Mouse (Mus musculus): Measurements from ENCODE around the gene Eif4e2.

Eif4e2 gene

DNA sequence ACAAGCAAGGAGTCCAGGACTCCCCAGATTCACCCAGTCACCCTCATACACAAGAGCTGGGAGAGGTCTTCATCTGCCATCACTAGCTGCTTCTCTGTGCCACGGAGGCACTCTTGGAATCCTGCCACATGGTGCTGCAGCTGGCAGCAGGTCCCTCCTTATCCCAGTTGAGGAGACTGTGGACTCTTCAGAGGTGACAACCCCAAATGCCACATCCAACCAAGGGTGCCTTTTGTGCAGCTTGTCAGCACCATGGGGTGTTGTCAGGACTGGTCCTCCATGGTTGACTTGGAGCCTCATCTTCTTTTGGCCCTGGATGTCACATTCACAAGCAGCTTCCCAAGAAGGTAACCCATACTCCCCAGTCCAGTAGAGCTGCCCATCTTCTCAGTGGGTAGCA lies 11.9 kb upstream of the Eif4e2 start:
- no peak for DNase-seq (ENCODE audit: low spot score in 2 of 2)

DNA sequence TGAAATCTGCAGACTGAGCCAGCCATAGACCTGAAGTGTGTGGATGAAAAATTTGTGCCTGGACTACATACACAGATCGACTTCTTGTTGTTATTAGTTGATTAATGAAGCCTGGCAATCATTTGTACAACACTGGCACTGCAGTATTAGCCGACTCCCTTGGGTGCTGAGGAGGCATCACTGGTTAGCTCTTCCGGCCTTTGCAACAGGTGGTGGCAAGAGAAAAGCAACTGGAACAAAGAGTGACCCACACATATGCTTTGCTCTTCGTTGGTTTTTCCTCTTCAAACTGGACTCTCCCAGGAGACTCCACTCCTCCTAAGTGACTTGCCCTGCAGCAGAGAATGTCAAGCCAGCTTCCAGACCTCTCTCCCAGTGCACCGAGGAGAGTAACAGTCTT lies 9.9 kb upstream of the Eif4e2 start:
- no peak for DNase-seq (ENCODE audit: low spot score in 2 of 2)

DNA sequence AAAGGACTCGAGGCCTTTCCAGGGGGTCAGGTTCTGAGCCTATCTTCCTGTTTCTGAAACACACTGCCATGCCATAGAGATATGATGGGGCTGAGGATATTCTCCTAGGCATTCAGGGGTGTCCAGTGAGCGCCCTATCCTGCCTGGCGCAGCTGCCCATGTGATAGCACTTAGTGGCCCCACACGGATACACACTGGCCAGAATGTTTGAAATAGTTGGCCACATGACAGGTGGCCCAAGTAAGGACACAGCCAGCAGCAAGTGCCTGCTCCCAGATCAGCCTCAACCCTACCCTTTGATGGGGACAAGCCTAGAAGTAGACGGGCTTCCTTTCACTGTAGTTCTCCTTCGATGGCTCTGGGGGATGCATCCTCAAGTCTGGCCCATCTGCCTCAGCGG lies 9.2 kb upstream of the Eif4e2 start, which contains the start of gene Chrng:
Chrng (plus strand) TSS at position 193 of the 400 bp plus-strand sequence.
- DNase-seq (ENCODE audit: low spot score in 2 of 2), result no peak

DNA sequence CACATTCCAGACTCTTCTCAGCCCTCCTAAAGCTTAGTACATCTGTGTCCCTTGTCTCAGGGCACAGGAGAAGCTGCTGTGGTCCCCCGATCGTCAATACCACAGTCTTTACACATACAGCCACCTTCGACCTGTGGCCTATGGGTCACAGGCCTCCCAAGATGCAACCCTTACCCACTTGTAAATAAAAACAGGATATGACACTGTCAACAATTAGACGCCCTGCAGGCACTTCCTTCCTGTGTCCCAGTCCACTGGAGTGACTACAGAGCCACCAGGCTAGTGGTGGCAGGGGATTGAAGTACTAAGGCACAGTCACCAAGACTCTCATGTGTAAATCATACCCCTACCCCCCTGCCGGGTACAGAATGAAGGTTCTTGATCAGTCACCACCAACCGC lies 8.7 kb upstream of the Eif4e2 start:
- DNase-seq (ENCODE audit: low spot score in 2 of 2), result no peak

DNA sequence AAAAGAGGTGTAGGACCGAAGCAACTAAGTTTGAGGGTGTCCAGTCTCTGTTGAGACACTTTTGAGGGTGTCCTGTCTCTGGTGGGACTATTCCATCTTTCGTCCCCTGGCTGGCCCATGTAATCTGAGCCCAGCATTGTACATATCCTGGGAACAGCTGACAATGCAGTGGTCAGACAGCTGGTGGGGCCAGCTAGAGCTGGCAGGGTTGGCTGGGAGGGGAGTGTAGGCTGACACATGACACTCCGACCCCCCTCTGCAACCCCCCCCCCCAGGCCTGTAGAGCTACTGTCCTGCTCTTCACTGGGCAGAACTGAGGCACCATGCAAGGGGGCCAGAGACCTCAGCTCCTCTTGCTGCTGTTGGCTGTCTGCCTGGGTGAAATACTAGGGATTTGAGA lies 8.2 kb upstream of the Eif4e2 start:
- DNase-seq (ENCODE audit: low spot score in 2 of 2), result no peak

DNA sequence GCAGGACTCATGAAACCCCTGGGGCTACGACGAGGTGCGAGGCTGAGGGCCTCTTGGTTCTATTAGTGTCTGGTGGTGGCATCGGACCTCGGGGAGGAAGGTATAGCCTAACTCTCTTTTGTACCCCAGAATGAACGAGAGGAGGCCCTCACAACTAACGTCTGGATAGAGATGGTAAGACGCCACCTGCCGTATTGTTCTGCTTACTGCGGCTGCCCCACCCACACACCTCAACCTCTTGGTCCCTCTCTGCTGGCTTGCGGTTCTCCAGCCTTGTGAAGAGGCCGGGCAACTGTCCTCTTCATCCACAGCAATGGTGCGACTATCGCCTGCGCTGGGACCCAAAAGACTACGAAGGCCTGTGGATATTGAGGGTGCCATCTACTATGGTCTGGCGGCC lies 7.4 kb upstream of the Eif4e2 start:
- DNase-seq (ENCODE audit: low spot score in 2 of 2), result no peak

DNA sequence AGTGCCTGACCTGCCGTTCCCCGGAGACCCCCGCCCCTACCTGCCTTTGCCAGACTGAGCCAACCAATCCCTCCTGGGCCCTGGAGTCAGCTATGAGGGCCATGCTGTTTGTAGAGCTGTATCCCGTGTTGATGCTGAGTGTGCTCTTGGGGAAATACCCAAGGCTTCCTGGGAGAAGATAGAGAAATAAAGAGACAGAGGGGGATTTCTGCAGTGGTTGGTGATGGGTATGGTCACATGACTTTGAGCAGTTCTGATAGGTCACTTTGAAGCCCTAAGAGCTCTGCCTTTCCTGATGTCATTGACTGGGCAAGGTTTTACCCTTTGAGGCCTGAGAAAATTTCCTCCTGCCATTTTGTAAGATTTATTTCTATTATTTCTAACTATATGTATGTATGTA lies 2.3 kb upstream of the Eif4e2 start:
- no peak for DNase-seq (ENCODE audit: low spot score in 2 of 2)

DNA sequence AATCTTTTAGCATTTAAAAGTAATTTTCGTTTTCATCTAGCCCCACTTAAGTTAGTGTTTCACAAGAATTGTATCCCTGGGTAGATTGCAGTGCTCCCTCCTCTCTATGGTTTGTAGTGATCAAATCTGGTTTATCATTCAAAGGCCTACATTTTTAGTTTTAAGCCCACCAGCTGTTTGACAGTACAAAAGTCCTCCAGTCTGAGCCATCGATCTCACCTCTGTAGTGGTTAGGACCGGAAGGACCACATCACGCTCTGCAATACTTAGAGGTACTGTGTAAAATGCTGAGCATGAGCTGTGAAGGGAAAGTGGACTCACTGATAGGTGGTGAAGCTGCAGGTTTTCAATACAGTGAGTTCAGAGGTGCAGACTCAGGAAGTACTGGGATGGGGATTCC lies 1.0 kb downstream of the Eif4e2 start:
- DNase-seq (ENCODE audit: low spot score in 2 of 2), result no peak

DNA sequence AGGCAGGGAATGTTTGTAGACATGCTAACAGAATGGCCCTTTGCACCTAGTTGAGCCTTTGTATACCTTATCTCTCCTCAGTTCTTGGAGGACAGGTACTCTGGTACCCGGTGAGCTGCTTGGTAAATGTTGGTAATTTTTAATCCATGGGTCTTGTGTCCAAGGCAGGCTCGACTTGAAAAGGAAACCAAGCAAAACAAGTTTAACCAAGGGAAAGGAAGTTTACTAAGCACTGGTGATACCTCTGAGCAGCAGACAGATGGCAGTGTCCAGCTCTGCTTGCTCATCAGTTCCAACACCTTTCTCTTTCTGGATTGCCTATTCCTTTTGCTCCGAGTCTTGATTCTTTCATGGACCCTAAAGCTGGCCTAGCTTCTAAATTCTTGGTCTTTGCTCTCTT lies 4.2 kb downstream of the Eif4e2 start:
- DNase-seq (ENCODE audit: low spot score in 2 of 2), result no peak

DNA sequence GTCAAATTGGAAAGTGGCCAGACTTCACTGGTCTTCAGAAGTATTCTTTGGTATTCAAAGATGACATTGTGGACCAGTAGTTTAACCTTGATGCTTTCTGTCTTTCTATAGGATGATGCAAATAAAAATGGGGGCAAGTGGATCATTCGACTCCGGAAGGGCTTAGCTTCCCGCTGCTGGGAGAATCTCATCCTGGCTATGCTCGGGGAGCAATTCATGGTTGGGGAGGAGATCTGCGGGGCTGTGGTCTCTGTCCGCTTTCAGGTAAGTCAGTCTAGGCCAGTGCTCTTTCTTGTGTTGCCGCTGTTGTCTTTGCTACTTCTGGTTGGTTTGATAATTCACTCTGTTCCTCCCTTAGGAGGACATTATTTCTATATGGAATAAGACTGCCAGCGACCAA lies 12.0 kb downstream of the Eif4e2 start:
- DNase-seq (ENCODE audit: low spot score in 2 of 2), result no peak

DNA sequence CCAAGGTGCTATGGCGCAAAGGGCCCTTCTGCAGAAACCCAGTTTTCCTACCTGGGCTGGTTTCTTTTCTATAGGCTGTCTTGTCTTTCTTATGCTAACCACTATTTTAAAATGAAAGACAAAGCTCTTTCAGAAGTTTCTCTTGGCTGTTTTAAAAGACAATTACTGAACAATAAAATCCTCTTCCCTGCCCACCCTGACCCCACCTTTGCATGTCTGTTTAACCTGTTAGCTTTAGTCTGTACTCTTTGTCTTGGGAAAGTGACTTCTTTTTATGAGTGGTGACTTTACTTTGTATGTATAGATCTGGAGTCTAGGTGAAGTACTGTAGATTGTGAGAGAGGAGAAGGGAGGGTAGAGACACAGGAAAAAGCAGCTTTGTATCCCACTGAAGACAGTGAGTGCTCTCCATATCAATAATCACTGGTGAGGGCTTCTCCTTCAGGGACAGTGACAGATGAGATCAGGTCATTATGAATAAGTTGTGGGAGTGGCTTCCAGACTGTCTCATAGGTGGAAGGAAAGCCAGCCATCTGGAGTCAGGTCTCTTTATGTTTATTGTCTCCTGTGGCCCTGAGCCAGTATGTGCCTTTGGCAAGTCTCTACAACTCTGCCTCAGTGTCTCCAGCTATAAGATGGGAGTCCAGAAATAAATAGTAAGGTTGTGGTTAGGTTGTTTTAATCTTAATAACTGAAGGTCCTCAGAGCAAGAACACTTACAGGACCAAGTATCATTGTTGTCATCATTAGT lies 12.9 kb downstream of the Eif4e2 start:
- DNase-seq (ENCODE audit: low spot score in 2 of 2), result no peak

DNA sequence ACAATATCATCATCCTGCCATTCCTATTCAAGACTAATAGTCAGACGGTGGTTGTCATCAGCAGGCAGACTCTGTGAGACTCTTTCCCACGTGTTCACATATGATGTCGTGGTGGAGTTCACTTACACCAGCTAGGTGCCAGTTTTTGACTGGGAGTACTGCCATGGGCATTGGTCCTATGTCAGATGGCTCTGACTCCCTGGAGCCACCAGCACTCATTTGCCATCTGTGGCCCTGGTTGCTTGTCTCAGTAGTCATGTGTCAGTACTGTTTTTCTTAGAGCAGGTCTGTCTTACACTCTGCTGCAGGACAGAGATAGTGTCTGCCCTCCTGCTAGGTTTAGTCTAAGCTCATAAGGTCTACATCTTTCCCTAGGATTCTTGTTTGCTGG lies 13.4 kb downstream of the Eif4e2 start:
- DNase-seq (ENCODE audit: low spot score in 2 of 2), result no peak

DNA sequence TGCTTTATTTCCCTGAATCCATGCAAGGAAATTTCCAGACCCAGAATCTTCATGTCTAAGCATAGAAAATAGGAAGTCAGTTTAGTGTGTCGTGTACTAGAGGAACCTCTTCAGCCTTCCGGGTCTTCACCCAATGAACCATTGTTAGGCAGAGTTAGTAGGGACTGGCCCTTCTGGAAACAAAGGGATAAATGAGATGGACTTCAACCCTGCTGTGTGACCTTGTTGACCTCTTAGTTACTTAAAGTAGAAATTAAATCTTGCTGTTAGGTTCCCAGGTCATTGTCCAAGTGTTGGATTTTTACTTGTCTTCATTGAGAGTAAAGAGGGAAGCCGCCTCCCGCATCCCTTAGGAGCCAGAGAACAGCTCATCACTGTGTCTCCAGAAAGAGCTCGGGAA lies 16.9 kb downstream of the Eif4e2 start:
- no peak for DNase-seq (ENCODE audit: low spot score in 2 of 2)

DNA sequence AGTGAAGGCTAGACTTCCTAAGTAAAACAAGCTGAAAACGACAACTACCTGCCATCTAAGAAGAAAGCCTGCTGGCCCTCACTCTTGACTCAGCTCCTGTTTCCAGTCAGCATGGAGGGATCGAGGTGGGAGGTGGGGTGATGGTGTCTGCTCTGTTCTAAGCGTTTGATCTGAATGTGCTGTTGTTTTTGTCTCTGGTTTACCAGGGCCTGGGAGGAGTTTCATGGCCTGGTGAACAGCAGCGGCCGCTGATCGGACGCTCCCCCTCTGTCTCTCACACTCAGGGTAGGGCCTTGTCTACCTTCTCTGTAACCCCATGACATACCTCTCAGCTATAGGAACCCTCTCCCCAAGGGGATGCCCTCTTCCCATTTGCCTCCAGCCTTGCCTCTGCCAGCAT lies 18.5 kb downstream of the Eif4e2 start:
- DNase-seq (ENCODE audit: low spot score in 2 of 2), result no peak

DNA sequence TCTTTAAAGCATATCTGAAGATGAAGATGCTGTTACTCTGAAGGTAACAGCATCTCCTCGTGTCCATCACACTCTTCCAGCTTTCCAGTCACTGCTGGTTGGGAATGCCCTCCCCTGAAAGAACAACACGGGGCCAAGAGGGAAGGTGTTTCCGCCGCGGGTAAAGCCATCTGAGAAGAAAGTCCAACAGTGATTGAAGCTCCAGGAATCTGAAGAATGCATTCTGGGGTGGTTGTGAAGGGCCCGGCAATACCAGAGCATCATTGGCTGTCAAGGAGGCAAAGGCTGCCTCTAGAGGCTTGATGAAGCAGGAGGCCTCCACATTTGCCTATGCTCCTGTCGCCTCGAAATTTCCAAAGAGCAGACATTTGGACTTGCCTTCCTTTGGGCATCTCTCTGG lies 25.3 kb downstream of the Eif4e2 start:
- DNase-seq (ENCODE audit: low spot score in 2 of 2), result no peak

DNA sequence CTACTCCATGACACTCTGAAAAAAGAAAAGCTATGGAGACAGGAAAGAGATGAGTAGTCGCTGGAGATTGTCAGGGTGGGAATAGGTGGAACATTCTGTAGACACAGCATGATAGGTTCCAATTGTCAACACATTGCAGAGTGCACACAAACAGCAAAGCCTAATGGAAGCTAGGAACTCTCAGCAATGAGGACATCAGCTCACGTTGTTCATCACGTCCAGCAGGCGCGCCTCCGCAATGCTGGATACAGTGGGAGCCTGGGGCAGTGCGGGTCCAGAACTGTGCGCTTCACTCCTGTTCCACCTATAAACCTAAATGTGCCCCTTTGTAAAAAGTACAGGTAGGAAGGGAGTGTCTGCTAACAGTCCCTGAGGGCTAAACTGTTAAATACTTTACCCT lies 29.3 kb downstream of the Eif4e2 start:
- no peak for DNase-seq (ENCODE audit: low spot score in 2 of 2)

DNA sequence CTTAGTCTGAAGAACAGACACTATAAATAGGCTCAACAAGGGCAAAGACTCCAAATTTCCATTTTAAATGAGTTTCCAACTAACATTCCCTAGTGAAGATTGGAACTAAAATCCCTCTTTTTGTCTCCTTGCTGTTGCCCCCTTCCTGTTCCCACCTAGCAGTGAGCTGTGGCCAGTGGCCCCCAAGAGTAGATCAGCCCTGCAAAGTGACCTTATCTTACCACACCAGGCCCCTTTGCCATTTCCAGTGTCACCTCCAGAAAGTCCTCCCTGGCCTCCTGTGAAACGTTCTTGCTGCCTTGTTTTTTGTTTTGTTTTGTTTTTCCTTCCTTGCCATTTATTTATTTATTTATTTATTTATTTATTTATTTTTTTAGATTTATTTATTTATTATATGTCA lies 31.7 kb downstream of the Eif4e2 start:
- DNase-seq (ENCODE audit: low spot score in 2 of 2), result no peak

DNA sequence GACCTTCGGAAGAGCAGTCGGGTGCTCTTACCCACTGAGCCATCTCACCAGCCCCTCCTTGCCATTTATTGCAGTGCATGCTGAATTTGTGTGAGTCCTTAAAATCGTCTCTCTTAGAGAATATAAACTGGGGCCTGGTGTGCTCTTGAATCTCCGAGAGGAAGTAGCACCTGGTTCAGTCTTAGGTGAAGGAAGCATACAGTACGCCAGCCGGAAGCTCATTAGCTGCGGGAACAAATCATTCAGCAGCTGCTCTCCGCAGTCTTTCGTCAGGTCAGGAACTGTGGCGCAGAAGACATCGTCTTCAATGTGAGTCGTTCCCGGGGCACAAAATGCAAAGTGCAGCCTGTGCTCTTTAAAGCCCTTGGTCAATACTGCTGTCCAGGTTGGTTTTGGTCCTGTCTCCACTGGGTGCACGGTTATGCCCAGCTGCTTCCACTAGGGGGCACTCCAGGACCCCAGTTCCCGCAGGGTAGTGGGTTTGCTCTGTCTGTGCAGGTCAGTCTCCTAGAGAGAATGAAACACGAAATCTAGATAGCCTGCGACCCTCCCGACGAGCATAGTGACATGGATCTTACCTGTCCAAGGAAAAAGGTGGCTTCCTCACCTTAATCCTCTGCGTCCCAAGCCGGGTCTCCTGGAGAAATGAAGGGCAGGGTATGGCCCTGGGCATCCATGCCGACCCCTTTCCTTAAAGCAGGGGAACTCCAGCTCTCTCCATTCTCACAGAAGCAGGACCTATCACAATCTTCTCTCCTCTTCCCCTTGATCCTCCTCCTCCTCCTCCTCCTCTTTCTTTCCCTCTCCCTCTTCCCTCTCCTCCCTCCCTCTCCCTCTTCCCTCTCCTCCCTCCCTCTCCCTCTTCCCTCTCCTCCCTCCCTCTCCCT lies 32.5 kb downstream of the Eif4e2 start:
- DNase-seq (ENCODE audit: low spot score in 2 of 2), result peak; percentile 35 to 76

DNA sequence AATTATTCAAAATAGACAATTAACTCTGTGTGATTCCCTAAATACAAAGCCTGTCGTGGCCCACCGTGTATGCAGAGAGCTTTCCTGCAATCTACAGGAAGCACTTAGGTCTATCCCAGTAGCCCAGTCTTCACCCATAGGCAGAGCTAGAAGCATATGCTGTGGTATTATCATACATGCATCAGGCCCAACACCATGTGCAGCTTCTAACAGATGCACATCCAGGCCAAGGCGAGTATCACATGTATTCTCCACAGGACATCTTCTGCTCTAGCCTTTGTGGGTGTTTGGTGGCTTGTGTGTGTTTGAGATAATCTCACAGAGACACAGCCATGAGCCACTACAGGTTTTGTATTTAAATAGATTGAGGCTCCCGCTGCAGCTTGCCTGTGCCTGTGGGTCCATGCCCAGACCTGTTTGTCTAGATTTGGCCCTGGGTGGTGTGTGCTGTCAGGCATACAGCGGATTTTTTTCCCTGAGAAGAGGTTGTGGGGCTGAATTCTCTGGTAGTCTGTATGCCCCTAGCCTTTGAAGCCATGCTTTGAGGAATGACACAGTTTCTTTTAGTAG lies 38.4 kb downstream of the Eif4e2 start:
- DNase-seq (ENCODE audit: low spot score in 2 of 2), result no peak

DNA sequence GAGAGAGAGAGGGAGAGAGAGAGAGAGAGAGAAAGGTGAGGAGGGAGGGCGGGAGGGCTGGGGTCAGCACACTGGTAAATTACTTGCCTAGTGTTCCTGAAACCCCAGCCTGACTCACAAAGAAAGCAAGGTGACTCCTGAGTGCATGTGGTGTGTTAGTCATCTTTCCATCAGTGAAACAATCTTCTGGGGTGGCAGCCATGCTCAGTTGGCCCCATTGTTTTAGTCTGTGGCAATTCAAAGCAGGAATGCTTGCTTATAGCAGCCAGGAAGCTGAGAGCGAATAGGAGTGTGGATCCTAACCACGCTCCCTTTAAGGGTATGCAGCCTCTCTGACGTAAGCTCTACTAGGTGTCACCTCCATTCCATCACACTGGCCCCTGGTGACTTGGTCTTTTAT lies 41.5 kb downstream of the Eif4e2 start:
- no peak for DNase-seq (ENCODE audit: low spot score in 2 of 2)

DNA sequence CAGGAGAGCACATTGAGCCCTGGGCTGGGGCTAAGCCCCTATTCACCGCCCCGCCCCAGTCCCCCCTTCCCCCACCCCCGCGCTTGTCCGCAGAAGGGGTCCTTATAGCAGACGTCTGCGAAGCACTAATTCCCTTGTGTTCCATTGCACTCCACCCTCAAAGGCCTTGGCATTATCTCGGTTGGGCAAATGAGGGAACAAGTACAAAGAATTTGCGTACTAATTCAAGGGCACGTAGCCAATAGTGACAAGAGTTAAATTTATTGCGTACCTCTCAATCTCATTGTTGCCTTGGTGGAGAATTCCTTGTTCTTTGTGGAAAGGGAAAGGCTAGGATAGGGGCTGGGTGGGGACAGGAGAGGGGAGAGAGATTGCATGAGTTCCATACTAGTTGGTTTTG lies 44.0 kb downstream of the Eif4e2 start:
- no peak for DNase-seq (ENCODE audit: low spot score in 2 of 2)

DNA sequence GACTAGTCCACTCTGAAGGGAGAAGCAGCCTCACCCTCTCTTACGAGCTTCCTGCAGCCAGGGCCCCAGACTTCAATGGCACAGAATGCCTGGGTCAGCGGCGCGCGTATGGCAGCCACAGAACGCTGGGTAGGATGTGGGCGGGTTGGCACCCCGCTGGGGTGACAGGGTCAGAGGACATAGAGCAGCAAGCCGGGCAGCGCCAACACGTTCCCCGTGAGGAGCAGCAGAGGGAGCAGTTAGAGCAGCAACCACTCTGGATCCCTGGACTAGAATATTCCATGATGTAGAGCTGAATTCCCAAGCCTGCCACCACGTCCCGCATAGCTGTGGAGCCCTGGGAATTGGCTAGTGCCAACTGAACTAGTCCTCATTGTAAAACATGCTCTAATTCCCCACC lies 44.8 kb downstream of the Eif4e2 start:
- DNase-seq (ENCODE audit: low spot score in 2 of 2), result no peak

DNA sequence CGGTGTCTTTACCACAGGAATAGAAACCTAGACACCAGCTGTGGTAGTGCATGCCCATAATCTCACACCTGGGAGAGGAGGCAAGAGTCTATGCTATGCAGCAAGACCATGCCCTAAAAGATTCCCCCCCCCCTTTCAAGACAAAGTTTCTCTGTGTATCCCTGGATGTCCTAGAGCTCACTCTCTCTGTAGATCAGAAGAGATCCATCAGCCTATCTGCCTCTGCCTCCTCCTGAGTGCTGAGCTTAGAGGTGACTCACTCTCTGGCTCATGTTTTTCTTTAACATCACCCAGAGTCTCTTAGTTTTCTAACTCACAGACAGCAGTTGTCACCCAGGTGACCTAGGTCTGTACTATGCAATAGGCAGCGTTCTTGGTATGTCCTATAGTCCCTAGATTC lies 45.6 kb downstream of the Eif4e2 start:
- DNase-seq (ENCODE audit: low spot score in 2 of 2), result no peak
